Mouse (Mus musculus) lung, postnatal 36 days (tissue): Measurements from ENCODE around the gene Rbfox1.

Source experiments
- DNase-seq: peaks from one replicate; pipeline ENCODE4 v3.0.0; 2022; ENCODE audit warnings: mixed read lengths

Rbfox1 gene

DNA sequence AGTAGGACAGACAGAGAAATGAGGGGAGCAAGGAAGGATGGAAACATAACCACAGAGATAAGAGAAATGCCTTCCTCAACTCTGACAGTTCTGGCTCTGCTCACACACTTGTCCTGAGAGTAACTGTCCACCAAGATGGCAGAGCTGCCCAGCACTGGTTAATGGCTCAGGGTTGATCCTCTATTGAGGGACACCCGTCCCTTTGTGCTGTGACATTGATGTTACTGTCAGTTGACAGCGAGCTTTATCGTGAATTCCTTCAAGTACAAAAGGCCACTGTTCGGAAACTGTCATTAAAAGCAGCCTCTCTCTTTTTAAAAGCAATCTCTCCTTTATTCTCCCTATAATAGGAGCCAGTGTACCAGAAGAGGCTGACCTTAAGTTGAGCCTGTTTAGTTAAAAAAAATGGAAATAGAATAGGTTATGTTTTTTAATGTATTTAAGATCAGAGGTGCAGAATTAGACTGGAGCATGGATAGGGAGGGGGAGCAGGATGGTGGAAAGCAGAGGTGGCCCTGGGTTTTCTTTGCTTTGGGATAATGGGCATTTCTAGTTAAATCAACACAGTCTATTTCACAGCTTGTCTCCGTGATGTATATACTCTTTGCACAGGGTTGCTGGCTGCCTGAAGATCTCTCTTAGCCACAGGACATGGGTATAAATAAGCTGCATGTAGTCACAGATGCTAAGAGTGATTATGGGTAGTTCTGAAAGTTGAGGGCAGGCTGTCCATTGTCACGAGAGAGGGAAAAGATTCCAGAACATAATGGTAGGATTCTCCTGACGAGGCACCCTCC is 212.3 kb downstream of the Rbfox1 start:
- no peak for DNase-seq

- no peak for DNase-seq
Measured at GRCm38 (mm10) chr16:6098116-6098515, 213.0 kb downstream of the Rbfox1 start.

DNA sequence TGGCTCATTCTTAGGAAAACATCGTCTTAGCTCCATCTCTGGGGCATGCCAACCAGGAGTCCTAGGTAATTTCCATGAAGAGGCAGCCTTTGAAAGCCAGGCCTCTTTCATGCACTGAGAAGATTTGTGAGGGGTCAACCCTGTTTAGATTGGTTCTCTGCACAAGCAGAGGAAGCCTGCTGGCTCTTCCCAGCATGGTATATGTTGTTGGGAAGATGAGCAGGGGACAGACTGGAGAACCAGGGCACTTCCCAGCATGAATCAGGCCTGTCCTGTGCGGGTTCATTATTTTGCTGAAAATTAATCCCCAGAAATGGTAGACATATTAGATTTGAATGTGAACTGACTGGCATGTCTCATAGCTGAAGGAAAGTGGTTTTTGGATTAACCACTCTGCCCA is 214.4 kb downstream of the Rbfox1 start:
- no peak for DNase-seq

- DNase-seq, result no peak
Measured at GRCm38 (mm10) chr16:6100421-6100877, 215.3 kb downstream of the Rbfox1 start.

DNA sequence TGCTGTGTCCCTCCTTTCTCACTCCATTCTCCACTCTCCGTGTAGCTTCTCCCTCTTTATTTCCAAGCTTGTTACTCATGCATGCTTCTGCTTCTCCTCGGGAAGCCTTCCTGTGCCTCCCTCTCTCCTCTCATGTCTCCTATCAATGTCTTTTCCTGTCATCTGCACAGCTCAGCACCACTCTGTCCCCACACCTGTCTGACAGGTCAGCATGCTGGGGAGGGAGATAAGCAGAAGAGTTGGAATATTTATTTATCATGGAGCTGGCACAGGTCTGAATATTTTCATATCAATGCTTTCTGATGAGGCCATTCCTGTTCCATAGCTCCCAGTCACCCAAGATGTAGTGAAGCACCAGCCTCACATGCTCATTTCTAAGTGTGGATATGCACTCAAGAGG is 218.6 kb downstream of the Rbfox1 start:
- no peak for DNase-seq

- no peak for DNase-seq
Measured at GRCm38 (mm10) chr16:6110121-6110520, 225.0 kb downstream of the Rbfox1 start.

DNA sequence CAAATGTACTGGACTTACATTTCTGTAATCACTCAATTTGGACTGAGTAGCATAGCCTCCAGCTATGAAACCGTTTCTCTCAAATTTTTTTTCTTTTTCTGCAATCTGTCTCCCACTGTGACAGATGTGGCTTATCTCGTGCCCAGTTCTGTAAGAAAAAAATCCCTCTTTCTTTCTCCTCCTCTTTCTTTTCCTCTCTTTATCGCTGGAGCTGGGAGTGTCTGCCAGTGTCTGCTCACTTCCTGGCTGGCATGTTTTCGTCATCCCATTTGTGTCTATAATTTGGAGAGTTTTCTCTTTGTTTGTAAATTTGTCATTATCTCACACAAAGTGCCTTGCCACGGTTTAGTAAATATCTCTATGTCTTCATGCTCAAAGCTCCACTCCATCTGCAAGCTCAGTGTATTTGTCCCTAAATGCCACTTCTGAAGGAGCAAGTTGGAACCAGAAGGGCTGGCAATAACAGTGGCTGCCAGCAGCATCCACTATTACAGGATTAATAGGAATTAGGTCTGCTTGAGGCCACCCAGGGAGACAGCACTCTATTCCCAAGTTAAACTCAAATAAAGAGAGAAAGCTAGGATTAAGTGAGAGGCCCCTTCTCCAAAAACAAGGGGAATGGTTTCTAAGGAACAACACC is 228.8 kb downstream of the Rbfox1 start:
- no peak for DNase-seq

- DNase-seq, result no peak
Measured at GRCm38 (mm10) chr16:6119472-6119871, 234.3 kb downstream of the Rbfox1 start.

DNA sequence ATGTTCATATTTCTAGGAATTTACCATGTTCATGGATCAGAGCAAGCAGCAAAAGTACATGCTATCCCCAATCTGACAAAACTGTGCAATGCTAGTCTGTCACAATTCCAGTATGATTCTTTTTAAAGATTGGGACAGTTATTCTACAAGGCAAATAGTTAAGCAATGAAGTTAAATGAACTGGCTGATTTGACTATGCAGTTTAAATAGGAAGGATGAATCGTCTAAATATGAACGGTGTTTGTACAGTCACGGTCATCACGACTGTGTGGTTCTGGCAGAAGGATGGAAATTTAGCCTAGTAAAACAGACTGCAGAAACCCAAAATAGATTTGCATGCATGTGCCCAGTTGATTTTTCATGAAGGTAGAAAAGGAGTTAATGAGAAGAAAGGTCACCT is 236.1 kb downstream of the Rbfox1 start:
- DNase-seq, result no peak

- DNase-seq, result no peak
Measured at GRCm38 (mm10) chr16:6122859-6123258, 237.7 kb downstream of the Rbfox1 start.

DNA sequence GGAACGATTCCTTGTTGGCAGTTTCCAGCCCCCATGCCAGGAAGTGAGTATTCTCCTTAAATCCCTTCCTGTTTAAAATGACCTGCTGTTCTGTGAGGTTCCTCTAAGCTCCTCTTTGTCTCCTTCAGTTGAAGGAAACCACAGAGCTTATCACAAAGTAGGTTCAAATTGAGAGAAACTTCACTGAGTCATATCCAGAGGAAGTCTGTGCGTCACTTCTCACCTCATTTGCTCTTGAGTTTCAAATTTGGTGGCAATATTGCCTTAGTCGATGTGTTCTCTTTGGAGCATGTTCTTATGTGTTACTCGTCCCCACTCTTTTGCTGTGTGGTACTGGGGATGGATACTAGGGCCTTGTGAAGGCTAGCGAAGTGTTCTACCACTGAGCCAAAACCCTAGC is 243.2 kb downstream of the Rbfox1 start:
- no peak for DNase-seq

GRCm38 (mm10) chr16:6135016-6135415 is 249.9 kb downstream of the Rbfox1 start:
- DNase-seq, result no peak

GRCm38 (mm10) chr16:6139432-6139831 is 254.3 kb downstream of the Rbfox1 start:
- DNase-seq, result no peak

DNA sequence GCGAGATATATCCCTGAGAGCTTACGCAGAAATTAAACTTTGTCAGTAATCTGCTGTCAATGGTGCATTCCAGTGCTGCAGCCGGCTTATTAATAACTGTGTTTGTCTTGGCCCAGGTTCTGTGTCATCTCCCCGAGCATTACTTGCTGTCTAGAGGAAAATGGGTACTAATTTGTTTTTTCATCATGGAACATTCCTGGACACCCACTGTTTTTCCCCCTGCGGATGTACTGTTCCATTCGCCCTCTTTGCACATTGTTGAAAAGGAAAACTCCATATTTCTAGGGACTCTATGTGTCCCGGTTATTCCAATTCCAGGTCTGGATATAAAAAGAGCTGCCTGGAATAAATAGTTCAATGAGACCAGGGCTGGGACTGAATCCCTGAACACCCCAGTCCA is 262.8 kb downstream of the Rbfox1 start:
- DNase-seq, result no peak

GRCm38 (mm10) chr16:6149345-6149744 is 264.2 kb downstream of the Rbfox1 start:
- no peak for DNase-seq

GRCm38 (mm10) chr16:6155556-6155955 is 270.4 kb downstream of the Rbfox1 start:
- DNase-seq, result no peak

GRCm38 (mm10) chr16:6164476-6164875 is 279.3 kb downstream of the Rbfox1 start:
- DNase-seq, result no peak

- no peak for DNase-seq
Measured at GRCm38 (mm10) chr16:6169346-6169745, 284.2 kb downstream of the Rbfox1 start.

- no peak for DNase-seq
Measured at GRCm38 (mm10) chr16:6180819-6181218, 295.7 kb downstream of the Rbfox1 start.

DNA sequence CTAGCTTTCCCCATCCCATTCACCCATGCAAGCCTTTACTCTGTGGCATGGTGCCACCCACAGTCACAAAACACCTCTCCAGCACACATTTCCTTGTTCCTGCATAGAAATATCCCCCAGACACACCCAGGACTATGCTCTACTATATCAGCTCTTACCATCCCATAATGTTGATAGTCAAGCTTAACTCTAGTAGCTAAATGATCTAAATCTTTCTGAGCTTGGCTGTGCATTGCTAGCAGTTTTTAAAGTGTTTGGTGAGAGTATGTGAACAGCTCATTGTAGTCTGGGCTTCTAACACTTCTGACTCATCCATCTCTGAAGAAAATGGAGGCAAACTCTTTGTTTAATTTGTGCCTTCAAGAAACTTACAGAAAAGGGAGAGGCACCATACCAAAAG is 297.2 kb downstream of the Rbfox1 start:
- no peak for DNase-seq

DNA sequence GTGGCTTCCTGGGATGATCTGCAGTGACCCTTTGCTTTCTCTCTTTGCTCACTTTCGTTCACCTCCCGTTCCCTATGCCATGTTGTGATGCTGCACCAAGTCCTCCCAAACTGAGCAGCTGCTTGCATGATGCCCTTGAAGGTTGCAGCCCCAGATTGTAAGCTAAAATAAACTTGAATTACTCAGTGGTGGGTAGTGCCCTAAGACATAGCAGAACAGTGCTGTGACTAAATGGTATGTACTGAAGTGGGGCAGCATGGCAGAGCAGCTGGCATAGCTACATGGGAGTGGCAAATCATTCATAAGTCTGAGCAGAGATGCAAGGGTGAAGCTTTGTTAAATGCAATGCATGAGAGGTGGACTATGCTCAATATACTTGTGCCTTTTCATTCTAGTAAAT is 307.2 kb downstream of the Rbfox1 start:
- no peak for DNase-seq

GRCm38 (mm10) chr16:6206431-6206830 is 321.3 kb downstream of the Rbfox1 start:
- no peak for DNase-seq

GRCm38 (mm10) chr16:6212916-6213315 is 327.8 kb downstream of the Rbfox1 start:
- no peak for DNase-seq

DNA sequence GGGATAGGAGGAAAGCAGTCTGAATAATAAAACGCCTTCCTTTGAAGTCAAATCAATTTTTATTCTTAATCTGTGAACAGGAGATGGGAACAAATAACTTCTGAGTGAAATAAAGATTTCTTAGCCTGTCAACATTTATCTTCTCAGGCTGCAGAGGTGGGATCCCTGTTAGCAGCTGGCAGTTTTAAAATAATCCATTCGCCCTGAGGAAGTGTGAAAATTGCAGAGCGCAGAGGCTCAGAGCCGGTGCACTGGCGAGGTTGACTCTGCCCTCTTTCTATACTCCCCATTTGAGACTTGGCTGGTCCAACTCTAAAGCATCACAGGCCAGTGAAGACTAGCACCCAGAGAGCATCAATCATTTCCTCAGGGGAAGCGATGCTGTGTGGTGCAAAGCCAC is 342.3 kb downstream of the Rbfox1 start:
- DNase-seq, result no peak

DNA sequence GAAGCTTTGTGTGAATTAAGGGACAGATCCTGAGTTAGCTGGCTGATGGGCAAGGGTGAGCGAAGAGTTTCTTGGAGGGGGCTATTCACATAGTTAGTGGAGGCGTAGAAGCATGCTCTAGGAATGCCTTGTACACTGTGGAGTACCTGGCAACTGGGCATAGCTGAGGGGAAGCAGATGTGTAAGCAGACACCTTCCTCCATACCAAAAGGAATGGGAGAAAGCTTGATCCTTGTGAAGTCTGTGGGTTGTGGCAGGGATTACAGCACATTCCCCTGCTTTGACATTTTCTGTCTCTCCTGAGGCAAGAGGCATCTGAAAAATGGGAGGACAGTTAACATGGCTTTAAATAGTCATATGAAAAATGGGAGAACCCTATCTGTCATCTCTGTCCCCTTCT is 347.8 kb downstream of the Rbfox1 start:
- no peak for DNase-seq
